In genomic region chr17:24389865-24390264, GRCm38 (mm10) we compare ENCODE assay signal across 8 mouse cellular contexts. TPM values are rescaled to one million over a fixed set of nuclear protein-coding genes. Genes with fewer than 3 reads are reported as not detected.
DNase-seq lines count a peak whose midpoint lies in the region; ATAC-seq lines count a peak whose summit lies in the region.

No protein-coding gene starts in this region.

- DNase-seq in layer of hippocampus, adult 11-12 months (ENCODE audit: low spot score): peak; percentile 56
- DNase-seq in layer of hippocampus, adult 9-10 months (ENCODE audit: low spot score): no peak
- DNase-seq in MN1 (ENCODE audit: low spot score): peak; percentile 56
- peak; percentile 45 for DNase-seq in cerebellum, adult 11-12 months
- DNase-seq in left cerebral cortex, postnatal 14 days (ENCODE audit: low spot score in 2 of 2): peak; percentile 66
- peak; percentile 20 for DNase-seq in retina, adult 2 months (ENCODE audit: low read depth, low spot score)

- intact Hi-C loops in left cerebral cortex, postnatal 14 days (cut with DNase I): loop anchor here (10.0 kb wide), 1 partner anchor 215 kb away; no protein-coding TSS in a partner anchor

- ATAC-seq in granulocyte monocyte progenitor cell, adult 5-6 weeks (replicated peaks; ENCODE audit: poor library complexity, severe bottlenecking): 0 out of 2 replicates have a peak, but pooled peaks have one; percentile 35
- ATAC-seq in megakaryocyte, adult 5-6 weeks (ENCODE audit: poor library complexity, severe bottlenecking): no peak

RNA-seq across cellular contexts. Expression of gene Rnps1, which starts 24.5 kb away (rescaled TPM):
- total RNA-seq in granulocyte monocyte progenitor cell, adult 5-6 weeks (2014; fragmentation: Nextera tagmentation): 243 and 246 TPM in 2 replicates
- 179 and 181 TPM in 2 replicates for total RNA-seq in granulocyte monocyte progenitor cell, adult 5-6 weeks (2017)
- 100 to 1,000 TPM; 141 to 145 TPM for total RNA-seq in left cerebral cortex, postnatal 14 days (2021)
- 93.0 and 102 TPM in 2 replicates for total RNA-seq in megakaryocyte, adult 5-6 weeks (2015)
- 115 and 125 TPM in 2 replicates for total RNA-seq in megakaryocyte, adult 5-6 weeks (2017)

RNA-seq across cellular contexts. Expression of gene Eci1, which starts 36.6 kb away (rescaled TPM):
- total RNA-seq in granulocyte monocyte progenitor cell, adult 5-6 weeks (2014; fragmentation: Nextera tagmentation): 59.1 and 62.1 TPM in 2 replicates
- 36.6 and 39.9 TPM in 2 replicates for total RNA-seq in granulocyte monocyte progenitor cell, adult 5-6 weeks (2017)
- total RNA-seq in left cerebral cortex, postnatal 14 days (2021): 10 to 100 TPM; 22.3 to 22.4 TPM
- 26.0 and 30.6 TPM in 2 replicates for total RNA-seq in megakaryocyte, adult 5-6 weeks (2015)
- total RNA-seq in megakaryocyte, adult 5-6 weeks (2017): 10.2 and 19.1 TPM in 2 replicates

RNA-seq across cellular contexts. Expression of gene Abca3, which starts 38.1 kb away (rescaled TPM):
- total RNA-seq in granulocyte monocyte progenitor cell, adult 5-6 weeks (2014; fragmentation: Nextera tagmentation): 21.8 and 26.5 TPM in 2 replicates
- 9.4 and 10.0 TPM in 2 replicates for total RNA-seq in granulocyte monocyte progenitor cell, adult 5-6 weeks (2017)
- 100 to 1,000 TPM; 111 to 118 TPM for total RNA-seq in left cerebral cortex, postnatal 14 days (2021)
- 40.2 and 43.6 TPM in 2 replicates for total RNA-seq in megakaryocyte, adult 5-6 weeks (2015)
- total RNA-seq in megakaryocyte, adult 5-6 weeks (2017): 32.2 and 33.5 TPM in 2 replicates

RNA-seq across cellular contexts. Expression of gene Abca17, which starts 39.0 kb away (rescaled TPM):
- not detected in 2 replicates for total RNA-seq in granulocyte monocyte progenitor cell, adult 5-6 weeks (2014; fragmentation: Nextera tagmentation)
- not detected in 2 replicates for total RNA-seq in granulocyte monocyte progenitor cell, adult 5-6 weeks (2017)
- total RNA-seq in left cerebral cortex, postnatal 14 days (2021): 1 to 10 TPM in 1 of 2 experiments, under 1 TPM in 1; 0.77 to 1.3 TPM
- 0.41 and 0.58 TPM in 2 replicates for total RNA-seq in megakaryocyte, adult 5-6 weeks (2015)
- 0.28 and 0.88 TPM in 2 replicates for total RNA-seq in megakaryocyte, adult 5-6 weeks (2017)

RNA-seq across cellular contexts. Expression of gene Dnase1l2, which starts 53.0 kb away (rescaled TPM):
- 2.3 and 2.8 TPM in 2 replicates for total RNA-seq in granulocyte monocyte progenitor cell, adult 5-6 weeks (2014; fragmentation: Nextera tagmentation)
- 0.72 and 1.3 TPM in 2 replicates for total RNA-seq in granulocyte monocyte progenitor cell, adult 5-6 weeks (2017)
- 1 to 10 TPM; 4.8 to 6.5 TPM for total RNA-seq in left cerebral cortex, postnatal 14 days (2021)
- 2.6 and 4.7 TPM in 2 replicates for total RNA-seq in megakaryocyte, adult 5-6 weeks (2015)
- total RNA-seq in megakaryocyte, adult 5-6 weeks (2017): 1.4 and 1.7 TPM in 2 replicates
